Comparison of ENCODE assay signal across 25 mouse cellular contexts in genomic region chr3:36349073-36349472, GRCm38 (mm10).
A peak's percentile ranks its signal among the peaks of the same experiment; 100 is the strongest.
DNase-seq lines count a peak whose midpoint lies in the region; ATAC-seq and TF ChIP-seq lines count a peak whose summit lies in the region.
"Had no signal": no experiment of that assay in that cellular context is flagged by ENCODE, and none has a peak within 500 bp of the region (broad histone marks: within the 10 kb centered on the region; RNA-seq: fewer than 3 reads in every experiment).

No protein-coding gene starts in this region.

- H3K9ac ChIP-seq in CH12.LX (ENCODE audit: insufficient read depth, low read depth), result no peak overlapping the region
- H3K9ac ChIP-seq in liver, postnatal 0 days (replicated peaks), result no peak overlapping the region
- H3K9ac ChIP-seq: embryonic facial prominence, embryonic 12.5 days; forebrain, embryonic 12.5 days; hindbrain, embryonic 12.5 days had no signal

- no peak for ATAC-seq in liver, postnatal 0 days
- ATAC-seq: CD4-positive, CD25-positive, alpha-beta regulatory T cell, adult 4 months; forebrain, embryonic 16.5 days; hindbrain, embryonic 16.5 days; inflammation-experienced regulatory T-cells, adult 6 months; intestine, postnatal 0 days had no signal

- no peaks in the 10 kb centered on the region for H3K9me3 ChIP-seq in CH12.LX (replicated peaks; ENCODE audit: low read length)
- H3K9me3 ChIP-seq in liver, postnatal 0 days (ENCODE audit: low read length), result no peaks in the 10 kb centered on the region
- no peaks in the 10 kb centered on the region for H3K9me3 ChIP-seq in limb, embryonic 10.5 days (replicated peaks)
- H3K9me3 ChIP-seq: embryonic facial prominence, embryonic 12.5 days; forebrain, embryonic 12.5 days; heart, embryonic 10.5 days; hindbrain, embryonic 12.5 days had no signal

- H3K4me1 ChIP-seq in CH12.LX (ENCODE audit: control insufficient read depth in 1 of 2, insufficient read depth in 2 of 2), result peaks cover 6 to 11% of the 10 kb centered on the region in 2 experiments
- H3K4me1 ChIP-seq in liver, postnatal 0 days (ENCODE audit: insufficient read depth), result no peaks in the 10 kb centered on the region
- no peaks in the 10 kb centered on the region for H3K4me1 ChIP-seq in limb, embryonic 10.5 days
- H3K4me1 ChIP-seq: embryonic facial prominence, embryonic 12.5 days; heart, embryonic 10.5 days had no signal

- peak overlapping the region; percentile 21 for H3K4me2 ChIP-seq in CH12.LX (ENCODE audit: insufficient read depth, low read depth, poor library complexity, severe bottlenecking)
- no peak overlapping the region for H3K4me2 ChIP-seq in liver, postnatal 0 days (ENCODE audit: low read depth, low read length)
- H3K4me2 ChIP-seq: embryonic facial prominence, embryonic 12.5 days; forebrain, embryonic 12.5 days; hindbrain, embryonic 12.5 days had no signal

- peak; percentile 98 for TF ChIP-seq EP300 in CH12.LX (IDR thresholded peaks at IDR 0.05; ENCODE audit: low read length)
- TF ChIP-seq EP300 in liver, postnatal 0 days (IDR thresholded peaks at IDR 0.05; ENCODE audit: low read depth), result no peak

- H3K27ac ChIP-seq in CH12.LX (ENCODE audit: insufficient read depth, low read depth), result no peak overlapping the region
- no peak overlapping the region for H3K27ac ChIP-seq in liver, postnatal 0 days (ENCODE audit: low read depth)
- H3K27ac ChIP-seq in limb, embryonic 10.5 days, result no peak overlapping the region
- H3K27ac ChIP-seq: embryonic facial prominence, embryonic 12.5 days; forebrain, embryonic 12.5 days; heart, embryonic 10.5 days; hindbrain, embryonic 12.5 days had no signal

- no peaks in the 10 kb centered on the region for H3K79me2 ChIP-seq in CH12.LX (replicated peaks; ENCODE audit: control insufficient read depth, extremely low read depth, insufficient read depth, poor library complexity, severe bottlenecking)

- TF ChIP-seq CTCF in CH12.LX (conservative IDR thresholded peaks at IDR 0.05 in 1 of 2, IDR thresholded peaks at IDR 0.05 in 1 of 2; ENCODE audit: low read depth in 2 of 2, low read length in 2 of 2), result no peak
- TF ChIP-seq CTCF in liver, postnatal 0 days (IDR thresholded peaks at IDR 0.05; ENCODE audit: low read depth), result no peak

- no peaks in the 10 kb centered on the region for H3K36me3 ChIP-seq in CH12.LX (replicated peaks in 1 of 2; ENCODE audit: control insufficient read depth in 1 of 2, insufficient read depth in 1 of 2, low read length in 1 of 2)
- H3K36me3 ChIP-seq in liver, postnatal 0 days (replicated peaks; ENCODE audit: insufficient read depth, low read length), result no peaks in the 10 kb centered on the region
- no peaks in the 10 kb centered on the region for H3K36me3 ChIP-seq in limb, embryonic 10.5 days
- H3K36me3 ChIP-seq: embryonic facial prominence, embryonic 12.5 days; forebrain, embryonic 12.5 days; heart, embryonic 10.5 days; hindbrain, embryonic 12.5 days had no signal

- DNase-seq in adrenal gland, adult 2 months, result peak; percentile 43
- DNase-seq in adrenal gland, adult 18-20 months (ENCODE audit: low spot score in 2 of 2), result no peak
- DNase-seq in 3134 (ENCODE audit: extremely low read depth, insufficient read length, low spot score) (peak; percentile 22), CH12.LX (ENCODE audit: extremely low read depth) (peak; percentile 71), R1 (ENCODE audit: low read depth, low spot score) (peak; percentile 17)
- no peak for DNase-seq in liver, postnatal 0 days
- DNase-seq in right cerebral cortex, postnatal 36 days (ENCODE audit: low spot score in 2 of 2), result no peak
- DNase-seq in limb, embryonic 10.5 days (ENCODE audit: low spot score), result no peak
- DNase-seq: B cell, adult 2 months; cerebellum, adult 11 months; cerebellum, adult 8-10 months; cerebellum, postnatal 25 days; gastrocnemius, postnatal 10 days; heart, adult 18-20 months; heart, postnatal 10 days; heart, postnatal 4 days had no signal

- 78% methylated on average over 4 of the region's 4 CpGs for WGBS in liver, postnatal 0 days (ENCODE audit: insufficient replicate concordance)
- 94% methylated on average over 4 of the region's 4 CpGs for WGBS in limb, embryonic 10.5 days

- no peak overlapping the region for H3K4me3 ChIP-seq in CH12.LX (replicated peaks in 1 of 3; ENCODE audit: low read depth in 2 of 3, low read length in 2 of 3, poor library complexity in 1 of 3)
- H3K4me3 ChIP-seq in liver, postnatal 0 days (ENCODE audit: low read depth, low read length), result no peak overlapping the region
- no peak overlapping the region for H3K4me3 ChIP-seq in limb, embryonic 10.5 days
- H3K4me3 ChIP-seq: embryonic facial prominence, embryonic 12.5 days; forebrain, embryonic 12.5 days; heart, embryonic 10.5 days; hindbrain, embryonic 12.5 days had no signal

- in situ Hi-C loops in CH12.LX (cut with MboI; ENCODE audit: low pct_ligation_motif_present, low pct_unique_long_range_greater_than_20kb, low sequenced_read_pairs), result loop anchor here (25.0 kb wide), 1 partner anchor 662 kb away; no protein-coding TSS in a partner anchor

- no peaks in the 10 kb centered on the region for H3K27me3 ChIP-seq in CH12.LX (replicated peaks)
- no peaks in the 10 kb centered on the region for H3K27me3 ChIP-seq in liver, postnatal 0 days (ENCODE audit: insufficient read depth, low read length)
- no peaks in the 10 kb centered on the region for H3K27me3 ChIP-seq in limb, embryonic 10.5 days (ENCODE audit: low read depth, poor library complexity, severe bottlenecking)
- H3K27me3 ChIP-seq: embryonic facial prominence, embryonic 12.5 days; forebrain, embryonic 12.5 days; hindbrain, embryonic 12.5 days had no signal

- TF ChIP-seq POLR2A in CH12.LX (IDR thresholded peaks at IDR 0.05; ENCODE audit: low read depth, low read length), result no peak

- dilution Hi-C loops in CH12.LX (cut with MboI; ENCODE audit: extremely low pct_ligation_motif_present, extremely low pct_unique_long_range_greater_than_20kb, low sequenced_read_pairs), result no loop called here

- no peak for TF ChIP-seq RAD21 in CH12.LX (IDR thresholded peaks at IDR 0.05; ENCODE audit: low read depth, low read length)

TF ChIP-seq in CH12.LX, 34 proteins besides CTCF, POLR2A, EP300 and RAD21:
- TF ChIP-seq USF1 (IDR thresholded peaks at IDR 0.05; ENCODE audit: low read depth, low read length) (no peak), MAFK (IDR thresholded peaks at IDR 0.05; ENCODE audit: insufficient replicate concordance, low read length) (0 out of 2 replicates have a peak, but pooled peaks have one; percentile 8), ZMIZ1 (IDR thresholded peaks at IDR 0.05; ENCODE audit: low read depth, low read length) (no peak), ZKSCAN1 (IDR thresholded peaks at IDR 0.05; ENCODE audit: borderline replicate concordance, low read depth, low read length) (no peak), TCF12 (IDR thresholded peaks at IDR 0.05; ENCODE audit: low read depth, low read length) (peak; percentile 31; the same call in 1 of the 2 replicates), MXI1 (IDR thresholded peaks at IDR 0.05; ENCODE audit: low read depth, low read length) (no peak), E2F4 (IDR thresholded peaks at IDR 0.05; ENCODE audit: insufficient replicate concordance, low read depth, low read length) (no peak), NELFE (IDR thresholded peaks at IDR 0.05; ENCODE audit: low read depth, low read length) (no peak), IRF4 (IDR thresholded peaks at IDR 0.05; ENCODE audit: low read depth, low read length) (peak; percentile 98), MAZ (IDR thresholded peaks at IDR 0.05; ENCODE audit: low read depth, low read length) (no peak), ELF1 (IDR thresholded peaks at IDR 0.05; ENCODE audit: low read depth, low read length) (no peak), USF2 (conservative IDR thresholded peaks at IDR 0.05; ENCODE audit: low read depth, low read length) (no peak), GABPA (IDR thresholded peaks at IDR 0.05; ENCODE audit: insufficient replicate concordance, low read depth, low read length) (no peak), TBP (conservative IDR thresholded peaks at IDR 0.05; ENCODE audit: low read depth, low read length) (no peak), ZNF384 (IDR thresholded peaks at IDR 0.05; ENCODE audit: low read depth, low read length) (no peak), JUND (conservative IDR thresholded peaks at IDR 0.05; ENCODE audit: low read depth, low read length) (peak; percentile 95), SMC3 (IDR thresholded peaks at IDR 0.05; ENCODE audit: low read depth, low read length) (no peak), ZC3H11A (IDR thresholded peaks at IDR 0.05; ENCODE audit: low read depth, low read length) (no peak), PAX5 (IDR thresholded peaks at IDR 0.05; ENCODE audit: low read length) (no peak), POLR2AphosphoS2 (IDR thresholded peaks at IDR 0.05; ENCODE audit: low read depth, low read length) (no peak), BHLHE40 (IDR thresholded peaks at IDR 0.05; ENCODE audit: low read depth, low read length) (peak; percentile 84), JUN (IDR thresholded peaks at IDR 0.05; ENCODE audit: insufficient read depth, low read depth, low read length) (peak; percentile 98), MEF2A (IDR thresholded peaks at IDR 0.05; ENCODE audit: borderline replicate concordance, low read depth, low read length) (peak; percentile 72; the same call in 1 of the 2 replicates), MAX (IDR thresholded peaks at IDR 0.05; ENCODE audit: low read length) (no peak), NRF1 (IDR thresholded peaks at IDR 0.05; ENCODE audit: low read depth, low read length) (no peak), MYC (IDR thresholded peaks at IDR 0.05; ENCODE audit: low read depth, low read length) (no peak), RCOR1 (conservative IDR thresholded peaks at IDR 0.05; ENCODE audit: low read depth, low read length) (no peak), ETS1 (conservative IDR thresholded peaks at IDR 0.05; ENCODE audit: low read depth, low read length) (peak; percentile 85), CHD2 (IDR thresholded peaks at IDR 0.05; ENCODE audit: low read length) (no peak), CHD1 (IDR thresholded peaks at IDR 0.05; ENCODE audit: low read depth, low read length) (no peak), SIN3A (IDR thresholded peaks at IDR 0.05; ENCODE audit: low read length) (no peak), HCFC1 (IDR thresholded peaks at IDR 0.05; ENCODE audit: low read depth, low read length) (no peak), KAT2A (IDR thresholded peaks at IDR 0.05; ENCODE audit: insufficient replicate concordance, low read length) (no peak), UBTF (IDR thresholded peaks at IDR 0.05; ENCODE audit: low read depth, low read length) (no peak)
TF ChIP-seq in CH12.LX: peak in this region for 8.

Comparison
In these comparisons a context has a peak if more than half of its experiments do, and no peak if none do; other contexts are left out.
1. DNase-seq: peak in adrenal gland, adult 2 months (single experiment), 3134 (single experiment), CH12.LX (single experiment) and R1 (single experiment); none in adrenal gland, adult 18-20 months (0 of 2), liver, postnatal 0 days (single experiment), right cerebral cortex, postnatal 36 days (0 of 2) and limb, embryonic 10.5 days (single experiment).